Mouse (Mus musculus): Measurements from ENCODE around the gene Gnpnat1.

Gene Gnpnat1

DNA sequence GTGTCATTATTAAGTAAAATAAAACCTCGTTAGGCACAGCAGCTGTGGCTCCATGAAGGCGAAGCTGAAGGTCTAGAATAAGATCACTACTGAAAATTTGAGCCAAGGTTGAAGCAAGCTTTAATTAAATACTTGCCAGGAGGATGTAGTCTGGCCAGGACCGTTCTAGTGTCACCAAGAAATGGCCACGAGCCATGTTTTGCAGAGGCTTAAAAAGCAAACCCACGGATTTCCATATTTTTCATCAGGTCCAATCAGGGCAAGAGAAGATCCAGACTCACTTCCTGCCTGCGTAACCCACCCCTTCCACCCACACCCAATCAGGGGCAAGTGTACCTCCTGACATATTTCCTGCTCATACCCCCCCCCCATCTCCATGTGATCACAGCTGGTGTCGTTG is 1.1 kb downstream of the Gnpnat1 start:
- DNase-seq (ENCODE audit: low read depth, low spot score), result no peak

DNA sequence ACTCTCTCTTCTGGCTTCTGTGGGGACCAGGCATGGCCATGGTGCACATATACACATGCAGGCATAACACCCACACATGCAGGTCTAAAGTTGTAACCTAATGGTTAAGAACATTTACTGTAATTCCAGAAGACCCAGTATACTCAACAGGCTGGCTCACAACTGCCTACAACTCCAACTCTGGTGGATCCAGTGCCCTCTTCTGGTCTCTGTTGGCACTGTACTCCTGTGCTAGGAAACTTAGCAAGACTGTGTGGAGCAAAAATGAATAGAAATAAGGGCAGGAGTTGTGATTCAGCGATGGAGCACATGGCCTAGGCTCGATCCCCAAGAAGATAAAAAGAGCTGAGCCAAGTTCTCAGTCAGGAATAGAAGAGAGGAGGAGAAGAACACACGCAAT is 4.9 kb downstream of the Gnpnat1 start:
- DNase-seq (ENCODE audit: low read depth, low spot score), result peak; percentile 67

- no peak for DNase-seq (ENCODE audit: low read depth, low spot score)
Measured at GRCm38 (mm10) chr14:45389194-45389593, 15.5 kb downstream of the Gnpnat1 start.

- DNase-seq (ENCODE audit: low read depth, low spot score), result peak; percentile 95
Measured at GRCm38 (mm10) chr14:45388345-45389181, 16.1 kb downstream of the Gnpnat1 start.

DNA sequence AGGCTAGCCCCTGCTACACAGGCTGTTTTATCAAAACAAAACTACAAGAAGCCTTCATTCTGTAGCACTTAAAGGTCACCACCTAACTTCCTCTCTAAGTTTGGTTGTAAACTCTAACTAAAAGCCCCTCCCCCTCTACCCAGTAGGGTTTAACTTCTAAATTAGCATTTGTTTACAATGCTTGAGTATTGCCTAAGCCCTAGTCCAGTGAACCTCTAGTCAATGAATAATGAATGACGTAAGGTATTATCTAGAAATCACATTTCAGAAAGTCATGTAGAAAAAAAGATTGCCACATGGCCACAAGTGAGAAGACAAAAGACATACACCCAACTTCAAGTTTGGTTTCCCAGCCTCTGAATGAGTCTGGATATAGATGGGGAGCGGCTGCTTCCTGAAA is 17.2 kb downstream of the Gnpnat1 start:
- DNase-seq (ENCODE audit: low read depth, low spot score), result peak; percentile 96

DNA sequence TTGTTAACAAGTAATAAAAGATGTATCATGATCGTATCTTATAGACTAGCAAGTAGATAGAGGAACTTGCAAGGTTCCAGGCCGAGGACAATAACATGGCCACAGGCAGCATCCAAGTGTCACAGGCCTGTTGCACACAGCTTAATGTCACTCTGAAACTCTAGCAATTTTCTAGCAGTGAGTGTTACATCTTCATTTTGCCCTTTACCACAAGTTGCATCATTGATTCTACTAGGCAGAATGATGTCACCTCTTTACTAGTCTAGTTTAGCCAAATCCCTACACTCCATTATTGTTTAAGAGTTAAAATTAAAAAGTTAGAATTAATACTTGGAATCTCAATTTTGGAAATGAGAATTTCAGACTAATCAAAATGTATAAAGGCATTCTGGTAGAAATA is 19.1 kb downstream of the Gnpnat1 start:
- DNase-seq (ENCODE audit: low read depth, low spot score), result no peak

- peak; percentile 57 for DNase-seq (ENCODE audit: low read depth, low spot score)
Measured at GRCm38 (mm10) chr14:45382912-45383311, 21.8 kb downstream of the Gnpnat1 start.

DNA sequence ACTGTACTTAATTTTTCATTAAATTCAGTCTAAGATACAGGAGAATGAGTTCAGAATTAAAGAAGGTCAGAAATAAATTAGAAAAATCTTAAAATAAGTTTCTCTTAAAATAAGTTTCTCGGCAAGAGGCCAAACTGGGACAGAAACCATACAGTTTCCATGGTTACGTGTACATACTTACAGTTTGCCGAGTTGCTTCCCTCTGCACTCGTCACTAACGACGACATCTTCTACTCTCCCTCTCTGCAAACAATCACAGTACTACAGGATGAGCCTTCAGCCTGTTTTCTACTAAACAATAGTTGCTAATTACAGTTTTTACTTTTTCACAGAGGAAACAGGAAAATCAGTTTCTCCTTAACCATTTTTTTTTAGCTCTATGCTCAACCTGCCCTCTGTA is 24.0 kb downstream of the Gnpnat1 start:
- DNase-seq (ENCODE audit: low read depth, low spot score), result no peak

GRCm38 (mm10) chr14:45378771-45379170 is 25.9 kb downstream of the Gnpnat1 start:
- DNase-seq (ENCODE audit: low read depth, low spot score), result no peak

DNA sequence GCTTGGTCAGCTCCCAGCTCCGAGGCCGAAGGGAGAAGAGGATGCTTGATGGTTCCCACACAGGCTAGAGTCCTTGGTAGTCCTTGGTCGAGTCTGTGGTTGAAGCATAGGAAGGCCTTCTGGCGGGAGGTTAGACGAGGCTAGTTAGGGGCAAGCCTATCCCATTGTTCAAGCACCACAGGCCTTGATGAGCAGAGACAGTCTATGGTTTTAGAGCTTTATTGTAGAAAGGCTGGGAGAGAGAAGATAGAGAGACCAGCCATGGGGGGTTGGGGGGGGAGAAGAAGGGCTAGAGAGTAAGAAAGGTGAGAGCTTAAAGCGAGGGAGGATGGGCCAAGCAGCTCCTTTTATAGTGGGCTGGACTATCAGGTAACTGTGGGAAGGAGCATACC is 39.5 kb downstream of the Gnpnat1 start:
- DNase-seq (ENCODE audit: low read depth, low spot score), result peak; percentile 58

DNA sequence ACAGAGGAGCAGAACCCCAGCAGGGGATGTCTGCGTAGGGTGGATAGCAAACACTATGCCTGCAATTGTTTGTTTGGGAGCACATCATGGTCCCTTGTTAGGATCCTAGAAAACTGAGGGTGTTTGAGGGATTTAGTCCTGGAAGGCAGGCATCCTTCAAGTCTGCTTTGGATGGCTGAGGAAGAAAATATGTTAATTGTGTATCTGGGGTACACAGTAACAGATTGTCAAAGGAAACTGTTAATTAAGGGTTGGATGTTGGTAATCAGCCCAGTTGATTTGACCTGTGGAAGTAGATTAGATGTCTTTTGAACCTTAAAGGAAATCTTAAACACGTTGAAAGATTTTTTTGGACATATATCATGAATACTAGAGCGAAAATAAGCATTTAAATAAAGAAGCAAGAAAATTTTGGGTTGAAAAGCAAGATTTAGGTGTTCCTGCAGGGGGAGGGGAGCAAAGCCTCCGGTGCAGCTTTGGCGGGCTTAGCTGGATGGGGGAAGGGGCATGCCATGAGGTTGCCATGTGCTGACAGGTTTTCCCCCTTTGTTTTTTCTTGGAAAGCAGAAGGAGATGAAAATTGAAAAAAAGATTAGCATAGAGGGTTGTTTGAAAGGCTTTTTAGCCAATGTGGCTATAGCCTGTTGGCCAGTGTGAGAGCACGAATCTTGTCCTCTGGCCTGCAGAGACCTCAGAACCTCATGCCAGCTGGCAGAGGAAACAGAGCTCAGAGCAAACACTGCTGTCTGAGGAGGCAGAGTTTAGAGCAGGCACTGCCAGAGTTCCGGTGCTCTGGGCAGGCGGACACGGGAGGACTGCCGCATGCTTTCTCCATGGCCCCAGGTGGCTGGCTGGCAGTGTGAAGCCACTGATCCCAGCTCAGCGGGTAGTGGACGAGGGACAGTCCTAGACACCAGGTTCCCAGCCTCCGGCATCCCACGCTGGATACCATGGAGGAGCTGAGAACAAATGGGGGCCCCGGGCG is 40.2 kb downstream of the Gnpnat1 start:
- DNase-seq (ENCODE audit: low read depth, low spot score), result no peak

GRCm38 (mm10) chr14:45350931-45351859 is 53.5 kb downstream of the Gnpnat1 start, which contains the start of gene Styx:
Gene Styx (plus strand): TSS chr14:45351093.
- peak; percentile 93 for DNase-seq (ENCODE audit: low read depth, low spot score)

- DNase-seq (ENCODE audit: low read depth, low spot score), result peak; percentile 96
Measured at GRCm38 (mm10) chr14:45329589-45330181, 75.0 kb downstream of the Gnpnat1 start, which contains the start of gene Psmc6. Gene Psmc6 (plus strand): TSS chr14:45329788.

DNA sequence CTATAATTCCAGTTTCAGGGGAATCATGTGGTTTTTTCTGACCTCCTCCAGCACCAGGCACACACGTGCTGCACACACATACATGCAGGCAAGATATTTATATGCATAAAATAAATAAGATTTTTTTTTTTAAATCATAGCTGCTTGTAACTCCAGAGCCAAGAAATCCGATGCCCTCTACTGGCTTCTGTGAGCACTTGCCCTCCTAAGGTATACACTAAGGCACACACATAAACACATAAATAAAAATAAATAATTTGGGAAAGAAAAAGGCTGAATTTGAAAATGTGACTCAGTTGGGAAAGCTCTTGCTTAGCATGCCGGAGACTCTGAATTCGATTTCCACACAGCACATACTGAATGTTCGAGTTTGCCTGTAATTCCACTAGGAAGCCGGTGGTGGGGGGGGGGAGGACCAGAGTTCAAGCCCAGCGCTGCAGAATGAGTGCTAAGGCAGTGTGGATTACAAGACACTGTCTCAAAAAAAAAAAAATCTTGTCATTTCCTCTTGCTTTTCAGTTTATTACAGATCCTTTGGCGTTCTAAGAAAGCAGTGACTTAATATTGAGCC is 75.6 kb downstream of the Gnpnat1 start:
- no peak for DNase-seq (ENCODE audit: low read depth, low spot score)

GRCm38 (mm10) chr14:45328072-45328713 is 76.5 kb downstream of the Gnpnat1 start:
- no peak for DNase-seq (ENCODE audit: low read depth, low spot score)

Measured in R1 (cell line).